Mouse (Mus musculus) olfactory bulb, adult 2 months (tissue): Measurements from ENCODE around the gene Hddc3.

Source experiments
- CTCF ChIP-seq: fragments of 200-500 bp; IDR thresholded peaks from 2 replicates; pipeline ENCODE4 v1.5.1; 2012; ENCODE audit warnings: low read depth, mild to moderate bottlenecking, low read length, moderate library complexity; ENCODE audit not compliant: insufficient read depth
- POLR2A ChIP-seq: fragments of 200-500 bp; IDR thresholded peaks from 2 replicates; pipeline ENCODE4 v1.6.1; 2012; ENCODE audit warnings: mild to moderate bottlenecking, low read depth, low read length, moderate library complexity; ENCODE audit not compliant: insufficient read depth

DNA sequence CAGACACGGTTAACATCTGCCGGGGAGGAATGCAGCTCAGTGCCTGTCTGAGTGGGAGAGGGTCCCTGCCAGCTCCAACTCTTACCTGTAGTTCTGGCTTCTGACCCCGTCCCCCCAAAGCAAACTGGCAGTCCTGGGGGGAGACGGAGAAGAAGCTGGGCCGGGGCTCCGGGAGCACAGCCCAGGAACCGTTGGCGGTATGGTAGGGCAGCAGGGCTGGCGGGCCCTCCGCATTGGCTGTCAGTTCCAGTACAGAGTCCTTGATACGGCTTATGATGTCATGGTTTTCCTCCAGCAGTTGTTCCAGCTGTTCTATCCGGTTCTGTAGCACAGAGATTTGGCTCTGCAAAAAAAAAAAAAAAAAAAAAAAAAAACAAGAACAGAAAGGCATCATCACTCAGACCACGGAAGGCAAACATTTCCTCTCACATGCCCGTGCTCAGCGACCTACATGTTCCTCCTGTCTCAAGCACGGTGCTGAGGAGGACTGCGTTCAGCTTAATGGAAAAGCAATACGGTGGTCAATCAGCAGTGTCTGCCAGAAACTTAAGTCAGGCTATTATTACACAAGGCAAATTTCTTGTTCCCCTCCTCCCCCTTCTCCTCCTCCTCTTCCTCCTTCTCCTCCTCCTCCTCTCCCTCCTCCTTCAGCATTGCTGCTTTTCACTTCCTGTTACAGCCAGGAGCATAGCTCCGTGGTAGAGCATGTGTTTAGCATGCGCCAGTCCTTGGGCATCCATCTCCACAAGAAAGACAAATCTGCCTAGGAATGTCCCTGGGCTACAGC, 25.9 kb downstream of the Hddc3 start:
- no peak for TF ChIP-seq CTCF
- no peak for TF ChIP-seq POLR2A
